Mouse (Mus musculus) right cerebral cortex, postnatal 25 days (tissue): ENCODE data around the gene Adipoq.
A peak's percentile ranks its signal among the peaks of the same experiment; 100 is the strongest.
"Not testable (repeated sequence)": the region's sequence is repeated elsewhere in the genome, so short reads cannot be mapped to it uniquely, and the experiment has no call there.

Experiments used
- DNase-seq: peaks from one replicate; pipeline ENCODE4 v3.0.0; 2022

Gene Adipoq

DNA sequence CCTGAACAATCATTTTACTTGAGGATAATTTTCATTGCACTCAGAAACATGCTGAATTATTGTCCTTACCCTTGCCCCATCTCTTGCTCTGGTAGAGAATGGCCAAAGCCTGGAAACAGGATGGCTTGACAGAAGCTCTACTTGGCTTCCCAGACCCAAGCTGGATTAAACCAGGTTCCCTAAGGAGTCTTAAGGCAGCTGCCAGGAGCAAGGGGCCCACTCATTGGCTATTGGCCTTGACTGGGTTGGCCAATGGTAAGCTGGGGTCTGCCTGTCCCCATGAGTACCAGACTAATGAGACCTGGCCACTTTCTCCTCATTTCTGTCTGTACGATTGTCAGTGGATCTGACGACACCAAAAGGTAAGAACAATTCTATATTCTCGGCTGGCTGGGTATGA lies at the start of gene Adipoq:
TSS of gene Adipoq (plus strand) at position 257 of the 400 bp plus-strand sequence.
- DNase-seq = no peak

DNA sequence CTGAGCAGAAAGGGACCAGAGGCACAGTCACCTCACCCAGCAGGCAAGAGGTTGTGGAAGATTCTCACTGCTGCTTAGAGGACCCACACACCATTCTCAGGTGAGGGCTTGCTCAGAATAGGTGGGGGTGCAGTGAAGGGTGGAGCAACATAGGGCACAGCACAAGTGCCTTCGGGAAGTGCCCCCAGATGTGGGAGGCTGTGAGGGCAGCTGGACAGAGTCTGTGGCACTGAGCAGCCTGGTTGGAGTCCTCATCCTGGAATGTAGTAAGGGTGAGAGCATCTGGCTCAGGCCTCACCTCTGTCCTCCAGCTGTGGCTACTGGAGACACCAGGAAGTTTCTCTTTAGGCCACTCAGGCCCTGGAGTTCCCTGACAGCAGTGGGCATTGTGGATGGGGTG lies 49.5 kb upstream of the Adipoq start:
- not testable (repeated sequence) for DNase-seq

DNA sequence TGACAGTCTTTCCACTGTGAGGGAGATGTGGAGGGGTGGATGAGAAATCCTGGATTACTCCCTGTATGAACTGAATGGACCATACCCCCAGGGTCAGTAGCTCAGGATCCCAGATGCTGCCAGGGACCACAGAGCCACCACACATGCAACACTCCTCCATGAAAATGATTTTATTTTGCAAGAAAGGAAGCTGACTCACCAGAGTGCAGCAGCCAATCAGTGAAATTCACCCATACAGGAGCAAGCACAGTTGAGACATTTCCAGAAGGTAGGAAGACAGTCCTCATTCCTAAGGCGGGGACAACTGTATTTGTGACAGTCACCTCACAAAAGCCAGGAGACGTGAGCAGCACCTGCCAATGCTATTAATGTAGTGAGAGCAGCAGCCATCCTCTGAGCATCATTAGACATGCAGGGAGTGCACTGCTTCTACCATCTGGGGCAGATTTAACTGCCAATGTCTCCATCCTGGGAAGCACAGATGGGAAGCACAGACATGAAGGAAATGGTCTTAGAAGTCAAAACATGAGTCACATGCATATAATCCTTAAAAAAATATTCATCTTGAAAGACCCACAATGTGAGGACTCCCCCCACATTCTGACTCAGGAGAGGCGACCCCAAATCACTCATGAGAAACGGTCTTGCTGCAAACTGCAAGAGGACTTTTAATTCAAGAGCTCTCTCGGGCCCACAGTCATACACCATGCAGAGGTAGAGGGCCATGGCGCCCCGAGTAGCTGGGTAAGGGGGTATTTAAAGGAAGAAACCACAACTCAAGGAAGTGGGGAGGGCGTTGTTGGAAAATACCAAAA lies 48.8 kb upstream of the Adipoq start:
- DNase-seq = peak; percentile 43

DNA sequence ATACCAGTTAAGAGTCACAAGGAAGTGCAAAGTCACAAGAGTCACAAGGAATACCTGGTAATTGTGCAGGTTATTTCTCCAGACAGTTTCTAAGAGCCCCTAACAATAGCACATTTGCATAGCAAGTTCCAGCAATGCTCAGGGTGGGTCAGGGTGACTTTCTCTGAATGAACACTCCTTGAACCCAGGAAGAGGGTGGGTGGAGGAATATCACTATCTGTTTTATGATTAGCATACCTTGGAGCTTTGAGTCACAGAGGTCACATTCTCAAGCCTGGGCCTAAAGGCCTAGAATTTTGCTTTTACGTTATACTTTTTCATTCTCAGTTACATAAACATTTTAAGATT lies 48.3 kb upstream of the Adipoq start:
- DNase-seq = not testable (repeated sequence)

DNA sequence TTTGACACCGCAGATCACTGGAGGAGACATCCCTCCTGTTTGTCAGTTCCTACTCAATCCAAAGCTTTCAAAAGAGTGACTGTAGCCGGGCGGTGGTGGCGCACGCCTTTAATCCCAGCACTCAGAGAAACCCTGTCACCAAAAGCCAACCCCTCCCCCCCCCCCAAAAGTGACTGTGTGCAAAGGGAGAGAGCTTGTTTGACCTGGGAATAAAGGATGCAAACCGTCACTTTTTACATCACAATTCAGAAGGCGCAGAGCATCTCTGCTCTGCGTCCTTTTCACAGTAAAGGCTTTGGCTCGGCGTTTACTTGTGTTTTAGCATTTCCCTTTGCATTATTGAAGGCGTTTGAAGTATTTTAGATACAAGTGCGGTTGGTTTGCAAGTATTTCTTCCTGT lies 46.7 kb upstream of the Adipoq start:
- no peak for DNase-seq

DNA sequence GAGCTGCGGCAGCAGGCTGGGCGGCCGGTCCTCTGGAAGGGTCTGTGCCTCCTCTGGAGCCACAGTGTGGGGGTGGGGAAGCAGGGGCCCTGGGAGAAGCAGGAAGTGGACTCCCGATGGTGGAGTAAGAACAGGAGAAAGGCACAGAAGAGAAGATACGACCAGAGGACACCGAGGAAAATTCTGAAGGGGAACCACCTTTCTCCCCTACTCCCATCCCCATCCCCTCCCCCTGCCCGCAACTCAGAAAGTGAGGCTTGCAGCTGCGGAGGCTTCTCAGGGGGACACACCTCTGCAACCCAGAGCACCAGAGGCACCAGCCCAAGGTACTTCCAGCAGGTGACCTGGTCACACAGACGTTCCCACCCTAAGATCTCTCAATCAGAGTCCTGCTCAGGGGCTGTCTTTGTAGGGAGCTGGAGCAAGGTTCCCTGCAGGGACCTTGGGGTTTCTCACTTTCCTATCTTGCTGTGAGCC lies 46.2 kb upstream of the Adipoq start:
- DNase-seq = no peak

DNA sequence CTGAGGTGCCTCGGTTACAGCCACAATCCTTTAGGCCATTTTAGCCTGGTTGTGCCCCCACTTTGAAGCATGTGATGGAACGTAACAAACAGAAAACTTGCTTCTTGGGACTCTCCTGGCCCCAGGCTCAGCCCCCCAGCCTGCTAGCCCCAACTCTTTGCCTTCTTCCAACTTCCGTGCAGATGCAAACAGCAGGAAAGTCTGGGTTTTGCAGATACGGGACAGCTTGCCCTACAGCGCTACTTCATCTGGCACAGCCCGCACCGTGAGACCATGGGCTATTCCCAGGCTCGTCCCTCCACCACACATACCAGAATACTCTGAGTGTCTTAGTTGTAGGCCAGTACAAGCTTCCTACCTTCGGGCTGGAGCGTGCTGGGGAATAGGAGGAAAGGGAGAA lies 45.7 kb upstream of the Adipoq start:
- no peak for DNase-seq

DNA sequence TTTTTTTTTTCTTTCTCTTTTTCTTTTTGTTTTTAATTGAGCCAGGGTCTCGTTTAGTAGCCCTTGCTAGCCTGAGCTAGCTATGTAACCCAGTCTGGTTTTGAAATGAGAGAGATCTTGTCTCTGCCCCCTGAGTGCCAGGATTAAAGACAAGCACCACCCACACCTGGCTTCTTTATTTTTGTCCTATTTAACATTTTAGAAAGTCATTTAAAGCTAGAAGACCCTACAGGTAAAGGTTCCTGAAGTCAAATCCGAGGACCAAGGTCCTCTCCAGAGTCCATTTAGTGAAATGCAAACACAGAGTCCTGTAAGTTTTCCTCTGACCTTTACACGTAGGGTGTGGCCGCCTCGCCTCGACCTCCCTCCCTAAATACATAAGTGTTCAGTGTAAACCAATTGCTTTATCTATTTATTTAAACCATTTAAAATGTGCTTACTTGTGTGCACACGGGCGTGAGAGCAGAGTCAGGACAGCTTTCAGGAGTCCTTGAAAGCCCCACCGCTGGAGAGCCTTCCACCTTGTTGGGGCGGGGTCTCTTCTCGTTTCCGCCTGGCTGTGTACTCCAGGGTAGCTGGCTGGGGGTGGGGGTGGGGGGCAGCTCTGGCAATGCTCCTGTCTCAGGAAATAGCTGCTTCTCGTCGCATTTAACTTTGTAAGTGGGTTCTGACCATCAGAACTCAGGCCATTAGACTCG lies 43.8 kb upstream of the Adipoq start:
- no peak for DNase-seq

DNA sequence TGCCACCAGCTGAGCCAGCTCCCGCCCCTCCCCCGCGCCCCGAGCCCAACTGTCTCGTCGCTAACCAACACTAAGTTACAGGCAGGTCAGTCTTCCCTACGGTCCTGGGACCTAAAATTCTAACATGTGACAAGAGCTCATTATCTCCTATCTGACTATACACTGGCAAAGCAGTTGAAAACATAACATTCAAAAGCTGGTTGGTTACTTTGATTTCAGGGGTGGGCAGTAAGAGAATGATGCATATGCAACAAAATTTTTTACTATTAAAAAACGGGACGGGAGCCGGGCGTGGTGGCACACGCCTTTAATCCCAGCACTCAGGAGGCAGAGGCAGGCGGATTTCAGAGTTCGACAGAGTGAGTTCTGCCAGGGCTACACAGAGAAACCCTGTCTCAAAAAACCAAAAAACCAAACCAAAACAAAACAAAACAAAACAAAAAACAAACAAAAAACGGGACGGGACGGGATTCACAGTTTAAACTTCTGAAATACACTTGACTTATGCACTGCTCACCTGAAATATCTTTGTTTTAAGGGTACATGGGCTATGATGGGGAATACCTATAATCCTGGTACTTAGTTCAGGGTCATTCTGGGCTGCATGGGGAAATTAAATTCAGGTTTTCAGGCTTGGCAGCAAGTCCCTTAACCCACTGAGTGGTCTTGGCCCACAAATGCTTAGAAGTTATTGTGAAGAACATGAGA lies 43.1 kb upstream of the Adipoq start:
- no peak for DNase-seq

DNA sequence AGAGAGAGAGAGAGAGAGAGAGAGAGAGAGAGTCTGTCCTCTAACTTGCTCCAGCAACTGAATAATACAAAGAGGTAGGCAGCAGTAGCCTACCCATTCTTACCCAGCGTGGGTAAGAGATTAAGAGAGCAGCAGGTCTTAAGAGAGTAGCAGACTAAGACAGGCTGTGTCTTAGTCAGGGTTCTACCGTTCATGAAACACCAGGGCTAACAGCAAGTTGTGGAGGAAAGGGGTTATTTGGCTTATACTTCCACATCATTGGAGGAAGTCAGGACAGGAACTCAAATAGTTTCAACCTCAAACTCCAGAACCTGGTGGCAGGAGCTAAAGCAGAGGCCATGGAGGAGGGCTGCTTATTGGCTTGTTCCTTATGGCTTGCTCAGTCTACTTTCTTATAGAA lies 42.5 kb upstream of the Adipoq start:
- DNase-seq = no peak

DNA sequence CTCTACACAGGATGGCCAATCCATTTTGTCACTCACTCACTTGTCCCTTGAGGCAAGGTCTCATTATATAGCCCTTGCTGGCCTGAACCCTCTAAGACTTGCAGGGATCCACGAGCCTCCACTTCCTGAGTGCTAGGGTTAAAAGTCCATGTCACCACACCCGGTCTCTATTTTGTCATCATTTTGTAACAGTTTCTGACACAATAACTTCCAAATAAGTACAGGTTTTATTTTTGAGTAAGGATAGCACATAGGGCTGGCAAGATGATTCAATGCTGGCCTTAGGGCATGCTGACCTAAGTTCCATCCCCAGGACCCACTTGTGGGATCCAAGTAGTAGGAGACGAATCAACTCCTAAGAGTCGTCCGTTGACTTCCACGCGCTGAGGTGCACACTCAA lies 40.2 kb upstream of the Adipoq start:
- no peak for DNase-seq

DNA sequence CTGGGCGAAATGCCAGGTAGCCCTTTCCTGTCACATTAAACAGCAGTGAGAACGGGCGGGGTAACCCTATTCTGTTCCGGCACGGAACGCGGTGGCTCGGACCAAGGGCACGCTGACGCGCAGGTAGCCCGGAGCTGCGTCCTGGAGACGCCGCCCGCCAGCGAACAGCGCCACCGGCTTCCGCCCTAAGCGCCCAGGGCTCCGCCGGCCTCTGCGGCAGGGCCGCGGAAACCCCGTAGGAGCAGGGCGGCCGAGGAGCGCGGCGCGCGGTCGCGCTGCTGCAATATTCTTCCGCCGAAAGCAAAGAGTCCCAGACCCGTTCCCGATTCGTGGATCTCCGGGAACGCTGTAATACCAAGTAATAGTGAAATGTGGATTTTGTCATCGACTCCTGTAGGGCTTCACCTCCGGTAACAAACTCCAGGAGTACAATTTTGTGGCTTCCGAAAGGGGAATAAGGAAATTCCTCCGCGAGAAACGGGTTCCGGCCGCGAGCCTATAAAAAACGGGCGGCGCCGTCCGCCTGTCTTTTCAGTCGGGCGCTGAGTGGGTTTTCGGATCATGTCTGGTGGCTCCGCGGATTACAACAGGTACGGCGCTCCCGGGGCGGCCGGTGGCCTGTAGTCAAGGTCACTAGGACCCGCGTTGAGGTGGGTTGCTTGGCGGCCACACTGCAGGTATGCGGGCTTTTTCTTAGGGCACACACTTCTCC lies 38.9 kb upstream of the Adipoq start, which contains the start of gene Eif4a2:
TSS of gene Eif4a2 (plus strand) at position 214 of the 712 bp plus-strand sequence.
- peak; percentile 92 for DNase-seq

DNA sequence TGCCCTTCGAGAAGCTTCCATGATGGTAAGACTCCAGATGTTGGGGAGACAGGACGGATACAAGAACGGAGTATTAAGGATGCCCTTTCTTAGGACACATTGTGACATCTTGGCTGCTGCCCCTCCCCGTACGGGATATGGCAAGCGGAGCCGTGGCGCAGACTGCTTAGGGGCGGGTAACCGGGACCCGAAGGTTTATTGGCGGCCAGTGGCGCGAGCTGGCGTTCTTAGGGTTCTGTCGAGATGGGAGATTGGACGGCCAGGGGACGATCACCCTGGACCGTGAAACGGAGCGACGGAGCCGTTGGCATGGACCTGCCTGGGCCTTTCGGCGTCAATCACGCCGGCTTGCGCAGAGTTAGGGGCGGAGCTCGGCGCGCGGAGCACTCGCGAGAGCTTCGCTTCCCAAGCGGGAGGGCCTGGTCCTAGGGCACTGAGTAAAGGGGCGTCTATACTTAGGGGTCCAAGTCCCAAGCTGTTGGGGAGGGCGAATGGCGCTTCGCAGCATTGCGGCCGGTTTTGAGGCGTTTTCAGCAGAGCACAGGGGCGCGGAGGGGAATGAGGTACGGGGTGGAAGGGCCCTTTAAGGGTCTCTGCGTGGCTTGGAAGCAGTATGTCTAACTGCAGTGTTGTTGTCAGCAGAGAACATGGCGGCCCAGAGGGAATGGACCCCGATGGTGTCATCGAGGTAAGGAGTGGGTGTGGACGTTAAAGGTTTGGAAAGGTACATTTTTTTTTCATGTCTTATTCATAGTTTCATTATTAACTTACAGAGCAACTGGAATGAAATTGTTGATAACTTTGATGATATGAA lies 38.2 kb upstream of the Adipoq start:
- peak; percentile 82 for DNase-seq

DNA sequence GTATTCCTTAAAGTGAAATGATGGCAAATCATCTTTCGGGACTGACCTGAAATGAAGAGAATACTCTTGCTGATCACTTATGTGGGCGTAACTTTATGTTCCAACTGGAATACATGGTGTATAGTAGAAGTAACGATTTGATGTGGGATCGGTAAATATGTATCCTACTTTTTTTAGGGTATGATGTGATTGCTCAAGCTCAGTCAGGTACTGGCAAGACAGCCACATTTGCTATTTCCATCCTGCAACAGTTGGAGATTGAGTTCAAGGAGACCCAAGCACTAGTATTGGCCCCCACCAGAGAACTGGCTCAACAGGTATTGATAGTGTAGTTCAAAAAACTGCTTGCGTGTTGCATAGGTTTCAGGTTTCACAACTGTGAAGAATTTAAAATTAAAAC lies 37.4 kb upstream of the Adipoq start:
- DNase-seq = no peak

DNA sequence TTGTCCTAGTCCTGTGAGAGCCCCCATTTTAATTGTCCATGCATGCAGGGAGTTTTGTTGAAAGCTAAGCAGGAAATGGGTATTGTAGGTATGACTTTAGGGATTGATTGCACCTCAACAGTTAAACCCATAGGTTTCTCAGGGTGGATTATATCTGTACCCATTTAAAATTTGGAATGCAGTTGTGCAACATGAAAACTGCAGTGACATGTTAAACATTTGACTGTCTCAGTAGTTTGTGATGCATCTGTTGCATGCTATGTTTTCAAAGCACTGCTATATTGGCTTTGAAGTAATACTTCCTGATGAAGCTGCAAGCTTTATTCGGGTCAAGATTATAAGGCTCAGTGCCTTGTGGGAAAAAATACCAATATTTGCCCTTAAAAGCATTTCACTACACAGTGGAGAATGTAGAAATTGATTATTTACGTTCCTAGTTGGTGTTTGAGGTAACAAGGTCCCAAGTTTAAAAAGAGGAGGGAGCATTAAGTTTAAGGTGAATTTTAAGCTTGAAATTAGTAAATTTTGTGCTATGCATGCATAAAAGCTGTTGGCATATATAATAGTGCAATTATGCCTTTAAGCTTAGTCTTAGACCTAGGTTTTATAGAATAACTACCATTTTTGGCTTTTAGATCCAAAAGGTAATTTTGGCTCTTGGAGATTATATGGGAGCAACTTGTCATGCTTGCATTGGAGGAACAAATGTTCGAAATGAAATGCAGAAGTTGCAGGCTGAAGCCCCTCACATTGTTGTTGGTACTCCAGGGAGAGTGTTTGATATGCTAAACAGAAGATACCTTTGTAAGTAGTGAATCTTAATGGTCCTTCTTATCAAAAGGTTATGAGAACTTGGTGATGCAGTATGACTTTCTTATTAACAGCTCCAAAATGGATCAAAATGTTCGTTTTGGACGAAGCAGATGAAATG lies 36.7 kb upstream of the Adipoq start:
- DNase-seq = no peak

DNA sequence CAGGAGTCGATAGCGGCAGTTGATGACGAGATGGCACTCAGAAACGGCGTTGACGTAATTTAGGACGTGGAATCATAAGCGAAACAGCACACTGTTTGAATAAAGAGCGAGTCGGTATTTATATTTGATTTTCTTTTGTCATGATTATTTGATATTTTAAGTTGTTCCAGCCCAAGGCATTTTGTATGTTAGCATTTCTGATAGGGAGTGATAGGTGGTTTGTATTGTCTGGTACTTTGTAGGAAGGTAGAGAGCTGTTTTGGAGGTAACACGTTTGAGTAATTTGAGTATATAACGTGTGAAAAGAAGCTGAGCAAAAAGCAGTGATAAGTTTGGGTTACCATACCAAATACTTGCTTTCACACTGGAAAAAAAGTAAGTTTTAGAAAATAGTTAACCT lies 34.0 kb upstream of the Adipoq start:
- DNase-seq = no peak

DNA sequence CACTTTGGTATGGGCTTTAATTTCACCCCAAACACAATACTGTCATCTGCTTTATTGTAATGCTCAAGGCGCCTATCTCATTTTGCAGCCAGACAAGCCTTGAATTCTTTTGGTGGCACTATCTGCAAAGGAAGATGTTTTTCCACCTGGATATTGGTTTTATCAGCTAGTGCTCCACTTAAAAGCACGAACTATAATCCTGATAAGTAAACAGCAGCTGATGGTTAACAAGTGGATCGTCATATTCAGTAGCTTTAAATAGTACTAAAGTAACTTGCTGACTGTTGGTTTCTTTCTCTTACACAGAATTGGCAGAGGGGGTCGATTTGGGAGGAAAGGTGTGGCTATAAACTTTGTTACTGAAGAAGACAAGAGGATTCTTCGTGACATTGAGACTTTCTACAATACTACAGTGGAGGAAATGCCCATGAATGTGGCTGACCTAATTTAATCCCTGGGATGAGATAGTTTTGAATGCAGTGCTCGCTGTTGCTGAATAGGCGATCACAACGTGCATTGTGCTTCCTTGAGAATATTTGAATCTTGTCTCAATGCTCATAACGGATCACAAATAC lies 33.4 kb upstream of the Adipoq start:
- no peak for DNase-seq

DNA sequence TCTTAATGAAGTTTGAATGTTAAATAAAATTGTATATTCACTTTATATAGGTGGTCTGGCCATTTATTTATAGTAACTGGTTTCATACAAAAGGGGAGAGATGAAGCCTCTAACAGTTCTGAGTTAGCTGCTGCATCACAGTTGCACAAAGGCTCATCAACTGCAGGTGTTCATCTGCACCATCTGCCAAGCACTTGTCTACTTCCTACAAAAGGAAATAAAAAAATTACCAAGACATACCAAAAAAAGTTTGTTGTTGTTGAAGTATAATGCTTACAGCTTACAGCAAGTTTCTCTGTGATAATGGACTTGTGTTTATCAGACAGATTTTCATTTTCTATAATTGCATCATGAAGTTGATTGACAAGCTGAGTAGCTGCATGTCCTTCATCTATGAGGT lies 32.4 kb upstream of the Adipoq start:
- DNase-seq = no peak

DNA sequence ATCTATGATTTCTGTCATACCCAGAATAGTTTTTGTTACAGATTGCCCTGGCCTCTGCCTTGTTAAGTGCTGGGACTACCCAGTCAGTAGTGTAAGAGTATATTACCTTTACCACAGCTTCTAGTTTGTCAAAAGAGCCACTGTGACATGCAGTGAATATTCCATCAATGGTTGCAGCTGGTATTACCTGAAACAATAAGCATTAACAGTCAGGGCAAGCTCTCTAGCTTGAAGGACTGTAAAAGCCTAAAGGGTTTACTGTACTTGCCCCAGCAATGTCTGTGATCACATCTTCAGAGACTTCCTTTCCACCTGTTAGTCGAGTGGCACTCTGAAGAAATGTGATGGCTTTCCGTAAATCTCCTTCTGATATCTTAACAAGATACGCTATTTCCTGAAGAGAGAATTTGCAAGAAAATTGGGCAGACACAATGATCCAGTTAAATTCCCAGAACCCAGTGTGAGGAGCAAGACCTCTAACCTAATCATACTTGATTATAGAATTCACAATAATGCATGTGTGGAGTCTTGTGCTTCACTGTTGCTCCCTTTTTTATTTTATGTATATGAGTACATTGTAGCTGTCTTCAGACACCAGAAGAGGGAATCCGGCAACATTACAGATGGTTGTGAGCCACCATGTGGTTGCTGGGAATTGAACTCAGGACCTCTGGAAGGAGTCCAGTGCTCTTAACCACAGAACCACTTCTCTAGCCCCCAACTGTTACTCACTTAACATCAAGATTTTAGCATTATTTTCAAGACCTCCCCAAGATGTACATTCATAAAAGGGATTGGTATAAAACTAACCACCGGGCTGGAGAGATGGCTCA lies 31.8 kb upstream of the Adipoq start:
- DNase-seq = no peak

DNA sequence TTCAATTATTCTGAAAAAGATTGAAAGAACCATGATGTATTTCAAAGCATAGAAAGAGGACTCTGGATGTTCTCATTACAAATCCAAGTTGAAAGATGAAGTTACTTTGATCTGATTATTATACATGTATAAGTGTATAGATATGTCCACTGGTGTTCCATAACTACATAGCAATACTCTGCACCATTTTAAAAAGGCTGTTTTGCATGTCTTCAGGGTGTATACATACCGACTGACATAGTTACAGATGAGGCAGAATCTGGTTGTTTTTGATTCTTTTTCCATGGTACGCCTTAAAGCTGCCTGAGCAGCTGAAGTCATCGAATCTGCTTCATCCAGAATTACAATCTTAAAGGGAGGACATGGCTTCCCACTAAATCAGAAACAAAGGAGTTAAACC lies 30.9 kb upstream of the Adipoq start:
- no peak for DNase-seq
